Mouse (Mus musculus) erythroblast, adult 5-6 weeks (primary cell): ENCODE measurements at regions not wholly inside any gene's neighbourhood (a gene's known extent, or its start where the extent isn't known, plus 50 kb on each side); places are given as distances from the start of the nearest gene placed in this dataset.

ENCODE experiments used
- ATAC-seq: replicated peaks from 2 replicates; pipeline ENCODE4 v1.8.0; 2016; ENCODE audit warnings: moderate number of reproducible peaks, mild to moderate bottlenecking, moderate TSS enrichment, inconsistent platforms; ENCODE audit not compliant: poor library complexity, low FRiP score, severe bottlenecking

- no peak for ATAC-seq
Observed at GRCm38 (mm10) chr7:67430041-67430440, 57.4 kb upstream of the Mef2a start.

DNA sequence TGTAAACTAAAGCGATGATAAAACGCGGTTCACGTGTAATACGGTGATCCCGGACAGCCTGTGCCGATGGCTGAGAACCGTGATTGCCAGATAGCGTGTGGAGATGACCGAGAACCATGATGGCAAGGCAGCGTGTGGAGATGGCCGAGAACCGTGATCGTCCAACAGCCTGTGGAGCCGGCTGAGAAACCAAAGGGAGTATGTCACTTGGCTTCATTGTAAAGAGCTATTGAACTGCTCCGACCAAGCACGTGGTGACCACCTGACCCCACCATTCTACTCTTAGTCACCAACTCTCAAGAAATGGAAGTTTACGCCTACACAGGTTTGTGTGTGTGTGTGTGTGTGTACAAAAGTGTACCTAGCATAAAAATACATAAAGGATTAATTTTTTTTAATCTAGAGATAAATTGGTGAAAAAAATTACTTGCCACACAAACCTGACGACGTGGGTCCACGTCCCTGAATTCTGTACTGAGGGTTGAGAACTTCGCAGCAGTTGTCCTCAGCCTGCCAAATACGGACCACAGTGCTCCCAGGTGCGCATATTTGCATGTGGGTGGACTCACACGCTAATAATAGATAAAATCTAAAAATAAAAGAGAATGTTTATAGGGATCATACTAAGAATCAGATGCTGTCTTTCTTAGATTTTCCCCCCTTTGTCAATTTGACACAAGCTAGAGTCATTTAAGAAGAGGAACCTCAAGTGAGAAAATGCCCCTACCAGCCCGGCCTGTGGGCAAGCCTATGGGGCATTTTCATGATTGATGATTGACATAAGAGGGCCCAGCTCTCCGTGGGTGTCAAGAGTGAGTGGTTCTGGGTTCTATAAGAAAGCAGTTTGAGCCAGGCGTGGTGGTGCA lies 56.6 kb upstream of the Mef2a start:
- ATAC-seq = no peak

- ATAC-seq = no peak
Observed at GRCm38 (mm10) chr7:67428388-67428787, 55.7 kb upstream of the Mef2a start.

- ATAC-seq = no peak
Observed at GRCm38 (mm10) chr7:67426076-67426475, 53.4 kb upstream of the Mef2a start.

DNA sequence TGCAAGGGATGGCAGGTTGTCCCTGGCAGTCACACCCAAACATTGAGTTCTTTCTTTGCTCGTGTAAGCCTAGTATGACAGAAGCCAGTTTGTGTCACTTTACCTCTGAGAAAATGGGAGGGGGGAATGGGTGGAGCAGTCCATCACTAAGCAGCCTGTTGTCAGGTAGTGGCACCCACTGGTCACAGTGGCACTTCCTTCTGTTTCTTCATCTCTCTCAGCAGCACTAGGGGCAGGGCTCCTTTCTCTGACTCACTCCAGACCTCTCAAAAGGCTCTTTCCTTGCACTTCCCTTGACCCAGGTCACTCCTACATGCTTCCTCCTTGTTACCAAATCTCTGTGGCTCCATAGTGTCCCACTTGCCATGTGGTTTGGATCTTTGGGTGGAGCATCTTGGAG lies 52.9 kb upstream of the Mef2a start:
- ATAC-seq = no peak

- ATAC-seq = no peak
Observed at GRCm38 (mm10) chr7:67424810-67425485, 52.3 kb upstream of the Mef2a start.
